Mouse (Mus musculus) frontal cortex, postnatal 14 days (tissue): ENCODE data around the gene Aldh1a7.
"Not testable (repeated sequence)": the region's sequence is repeated elsewhere in the genome, so short reads cannot be mapped to it uniquely, and the experiment has no call there.

Experiments
- DNase-seq, 2 experiments: peaks; one replicate each; pipeline ENCODE4 v3.0.0; 2022; ENCODE audit warnings: low spot score in 2 of 2

Gene Aldh1a7

DNA sequence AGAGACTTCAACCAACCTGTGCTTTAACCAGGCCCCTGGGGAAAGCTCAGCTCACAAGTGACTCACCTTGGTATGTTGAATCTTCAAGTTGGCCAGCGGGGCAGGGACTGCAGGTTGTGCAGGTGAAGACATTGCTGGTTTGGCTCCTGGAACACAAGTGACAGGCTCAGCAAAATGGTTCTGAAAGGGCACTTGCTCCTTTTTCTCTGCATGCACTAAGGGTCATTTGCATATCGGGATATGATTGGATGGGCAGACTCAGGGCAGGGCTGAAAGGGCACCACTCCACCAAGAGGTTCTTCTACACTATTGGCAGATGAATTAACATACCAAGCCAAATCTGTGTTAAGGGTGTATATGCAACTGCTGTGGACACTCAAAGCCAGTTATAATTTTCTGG is at the start of gene Aldh1a7:
Aldh1a7 (minus strand) TSS at position 182 of the 400 bp plus-strand sequence.
- DNase-seq: no peak

DNA sequence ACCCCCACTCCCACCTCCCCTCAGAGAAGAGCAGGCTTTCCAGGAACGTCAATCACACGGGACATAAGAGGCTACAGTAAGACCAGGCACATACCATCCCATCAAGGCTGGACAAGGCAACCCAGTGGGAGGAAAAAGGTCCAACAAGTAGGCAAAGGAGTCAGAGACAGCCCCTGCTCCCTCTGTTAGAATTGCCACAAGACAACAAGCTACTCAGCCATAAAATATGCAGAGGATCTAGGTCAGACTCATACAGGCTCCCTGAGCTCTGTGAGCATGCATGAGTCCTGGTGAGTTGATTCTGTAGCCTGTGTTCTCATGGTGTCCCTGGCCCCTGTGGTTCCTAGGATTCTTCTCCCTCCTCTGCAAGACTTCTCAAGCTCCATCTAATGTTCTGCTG is 48.3 kb upstream of the Aldh1a7 start:
- DNase-seq: no peak

DNA sequence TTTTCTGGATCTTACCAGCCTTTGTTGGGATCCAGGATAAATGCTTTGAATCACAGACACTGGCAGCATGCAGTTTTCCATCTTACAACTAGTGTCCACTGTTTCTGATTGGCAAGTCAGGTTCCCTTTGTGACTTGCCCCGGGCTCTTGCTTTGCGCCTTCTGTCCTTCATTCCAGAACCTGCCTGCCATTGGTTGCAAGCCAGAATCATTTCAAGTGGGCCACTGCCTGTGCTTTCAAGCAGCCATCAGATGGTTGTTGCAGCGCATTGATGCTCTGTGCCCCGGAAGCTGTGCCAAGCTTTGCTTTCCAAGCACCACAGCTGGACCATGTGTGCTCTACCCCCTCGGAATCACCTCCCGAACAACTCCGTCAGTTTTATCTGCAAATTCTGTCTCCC is 46.6 kb upstream of the Aldh1a7 start:
- no peak for DNase-seq

DNA sequence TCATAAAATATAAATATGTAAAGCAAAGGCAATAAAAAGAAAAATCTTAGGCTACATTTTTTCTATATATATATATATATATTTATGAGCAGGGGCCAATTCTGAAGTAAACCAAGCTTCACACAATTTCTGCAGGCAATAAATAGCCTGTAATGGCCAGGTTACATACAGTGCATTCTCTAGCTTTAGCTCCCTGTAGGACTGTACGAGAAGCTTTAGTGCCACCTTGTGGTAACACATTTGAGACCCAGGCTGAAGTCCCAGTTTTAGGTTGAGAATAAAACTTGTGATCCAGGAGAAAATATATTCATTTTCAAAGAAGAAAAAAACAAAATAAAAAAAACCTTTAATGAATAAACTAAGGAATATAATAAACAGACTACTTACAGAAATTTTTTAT is 36.9 kb upstream of the Aldh1a7 start:
- peak in 1 of 2 experiments; percentile 14 for DNase-seq

DNA sequence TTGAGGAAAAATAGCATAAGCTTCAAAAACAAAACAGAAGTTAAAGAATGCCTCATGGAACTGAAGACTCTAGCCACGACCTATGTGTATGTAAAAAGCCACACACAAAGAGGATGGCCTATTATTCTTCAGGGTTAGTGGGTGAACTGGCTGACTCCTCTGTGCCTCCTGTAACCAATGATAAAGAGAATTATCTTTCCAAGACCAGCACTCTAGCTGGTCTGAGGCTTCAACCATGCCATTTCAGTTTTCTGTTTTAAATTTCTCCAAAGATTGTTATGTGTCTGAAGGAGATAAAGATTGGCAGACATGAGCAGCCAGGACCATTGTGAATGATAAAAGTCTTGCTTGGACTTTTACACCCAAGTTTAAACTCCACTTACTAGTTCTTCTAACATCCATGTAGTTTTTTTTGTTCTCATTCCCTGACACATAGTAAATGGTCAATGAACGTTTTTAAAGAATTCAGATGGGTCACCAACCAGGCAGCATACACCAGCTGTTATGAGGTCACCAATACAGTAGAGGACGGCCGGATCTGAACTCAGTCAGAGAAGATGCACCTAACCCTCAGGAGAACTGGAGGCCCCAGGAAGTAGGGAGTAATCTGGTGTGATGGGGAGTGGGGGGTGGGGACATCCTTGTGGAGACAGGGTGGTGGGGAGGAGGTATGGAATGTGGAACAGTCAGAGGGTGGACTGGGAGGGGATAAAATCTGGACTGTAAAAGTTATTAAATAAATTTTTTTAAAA is 34.5 kb upstream of the Aldh1a7 start:
- DNase-seq: no peak

DNA sequence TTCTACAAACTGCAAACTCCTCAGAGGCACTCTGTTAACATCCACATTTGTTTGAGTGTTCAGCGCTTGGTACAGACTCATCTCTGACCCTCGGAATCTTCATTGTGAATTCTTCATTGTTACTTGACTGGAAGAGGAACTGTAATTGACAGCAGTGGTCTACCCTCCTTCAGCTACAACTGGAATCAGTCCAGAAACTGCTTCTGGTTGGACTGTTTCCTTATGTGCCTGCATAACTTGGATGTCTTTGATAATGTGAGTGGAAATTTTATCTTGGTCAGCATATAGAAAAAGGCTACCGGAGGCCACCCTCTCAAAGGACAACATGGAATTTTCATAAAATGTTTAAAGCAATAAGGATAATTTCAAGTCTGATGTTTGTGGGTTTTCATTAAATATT is 33.8 kb upstream of the Aldh1a7 start:
- DNase-seq: no peak

DNA sequence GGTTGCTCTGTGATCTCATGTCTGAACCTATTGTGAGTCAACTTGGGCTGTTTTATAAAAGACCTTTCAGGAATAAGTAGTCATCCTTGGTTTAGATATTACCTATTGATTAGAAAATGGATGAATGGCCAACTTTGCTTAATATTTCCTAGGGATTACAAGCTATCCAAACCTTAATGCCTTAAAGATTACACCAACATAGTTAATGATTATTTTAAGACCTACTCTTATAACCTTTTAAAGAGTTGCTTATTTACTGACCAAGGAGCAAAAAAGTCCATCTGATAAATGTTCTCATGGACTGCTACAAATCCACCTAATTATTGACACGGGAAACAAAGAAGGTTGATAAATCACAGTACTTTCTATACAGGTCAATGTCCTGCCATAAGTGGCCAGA is 17.3 kb upstream of the Aldh1a7 start:
- DNase-seq: no peak

DNA sequence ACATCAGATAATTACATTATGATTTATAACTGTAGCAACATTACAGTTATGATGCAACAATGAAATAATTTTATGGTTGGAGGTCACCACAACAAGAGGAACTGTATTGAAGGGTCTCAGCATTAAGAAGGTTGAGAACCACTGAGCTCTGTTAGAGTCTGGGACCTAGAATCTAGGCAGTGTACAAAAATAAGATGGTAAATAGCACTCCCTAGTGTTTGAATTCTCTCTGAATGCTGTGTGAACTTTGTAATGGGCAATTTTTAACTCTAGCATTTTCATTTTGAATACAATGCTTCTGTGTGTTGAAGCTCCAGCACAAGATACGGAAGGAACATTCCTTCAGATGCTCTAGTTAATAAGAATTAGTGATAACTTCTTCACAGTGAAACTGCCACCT is 916 bp upstream of the Aldh1a7 start:
- DNase-seq: no peak

DNA sequence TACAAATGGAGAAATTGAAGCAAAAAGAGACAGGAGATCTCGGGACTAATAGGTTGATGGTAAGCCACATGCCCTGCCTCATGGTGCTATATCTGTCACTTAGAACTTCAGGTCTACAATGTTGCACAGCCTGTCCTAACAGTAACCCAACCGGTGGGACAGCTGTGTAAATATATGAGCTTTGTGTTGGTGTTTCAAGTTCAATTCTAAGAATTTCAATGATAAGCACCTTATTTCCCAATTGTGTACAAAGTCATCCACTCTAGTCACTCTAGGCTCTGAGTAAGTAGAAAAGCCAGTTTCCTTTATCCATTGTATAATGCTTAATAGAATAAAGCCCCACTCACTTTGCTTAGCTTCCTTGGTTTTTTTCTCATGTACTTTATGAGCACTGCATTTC is 4.4 kb downstream of the Aldh1a7 start:
- DNase-seq: no peak

DNA sequence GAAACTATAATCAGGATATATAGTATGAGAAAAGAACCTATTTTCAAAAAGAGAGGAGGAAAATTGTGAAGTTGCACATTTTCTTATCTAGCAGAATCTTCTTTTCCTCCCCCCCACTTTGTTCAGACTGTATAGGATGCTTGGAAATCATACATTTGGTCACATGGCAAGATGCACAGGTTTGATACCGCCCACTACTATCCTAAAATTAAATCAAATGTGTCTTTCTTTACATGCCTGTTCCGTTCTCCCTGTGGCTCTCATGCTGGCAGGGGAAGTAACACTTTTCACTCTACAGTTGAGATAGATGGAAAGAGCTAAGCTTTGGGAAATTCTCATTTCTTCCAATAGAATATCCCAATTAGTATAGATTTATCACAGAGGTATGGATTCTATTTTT is 7.1 kb downstream of the Aldh1a7 start:
- no peak for DNase-seq

DNA sequence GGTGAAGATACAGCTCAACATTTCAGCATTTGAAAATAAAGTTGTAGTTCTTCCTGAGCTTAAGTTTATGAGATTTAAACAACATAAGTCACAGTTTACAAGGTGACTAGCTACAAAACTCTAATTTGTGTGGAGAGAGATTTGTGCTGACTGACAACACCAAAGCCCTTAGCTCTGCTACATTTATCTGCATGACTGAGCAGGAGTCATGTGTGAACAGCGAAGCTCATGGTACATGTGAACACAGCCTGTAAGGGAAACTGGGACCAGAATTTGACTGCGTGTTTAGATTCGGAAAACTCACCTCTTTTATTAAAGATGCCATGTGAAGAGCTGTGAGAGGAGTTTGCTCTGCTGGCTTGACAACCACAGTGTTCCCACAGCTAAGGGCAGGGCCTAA is 11.7 kb downstream of the Aldh1a7 start:
- DNase-seq: no peak

DNA sequence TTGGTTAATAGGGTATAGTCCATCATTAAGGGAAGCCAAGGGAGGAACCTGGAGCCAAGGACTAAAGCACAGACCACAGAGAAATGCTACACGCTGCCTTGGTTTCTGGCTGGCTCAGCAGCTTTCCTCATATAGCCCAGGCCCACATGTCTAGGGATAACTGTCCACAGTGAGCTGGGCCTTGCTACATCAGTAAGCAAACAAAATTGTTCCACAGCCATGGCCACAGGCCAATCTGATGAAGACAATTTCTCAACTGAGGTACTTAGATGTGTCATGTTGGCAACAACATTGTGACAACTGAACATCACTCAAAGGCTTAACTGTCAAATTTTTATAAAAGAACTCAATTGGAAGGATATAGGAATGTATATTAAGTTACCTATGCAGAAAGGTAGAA is 12.3 kb downstream of the Aldh1a7 start:
- DNase-seq: no peak

DNA sequence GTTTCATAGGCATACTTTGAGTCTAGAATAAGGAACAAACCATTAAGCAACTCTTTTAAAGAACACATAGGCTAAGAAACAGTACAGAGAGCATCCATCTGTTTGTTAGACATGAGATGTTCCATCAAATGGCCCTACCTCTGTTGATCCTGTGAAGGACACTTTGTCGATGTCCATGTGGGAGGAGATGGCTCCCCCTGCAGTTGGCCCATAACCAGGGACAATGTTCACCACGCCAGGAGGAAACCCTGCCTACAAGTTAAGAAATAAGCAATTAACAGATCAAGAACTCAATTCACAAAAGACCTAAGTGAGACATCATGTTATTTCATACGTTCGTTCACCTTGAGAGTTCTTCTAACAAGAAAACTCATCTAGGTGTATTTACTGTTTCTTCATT is 12.8 kb downstream of the Aldh1a7 start:
- DNase-seq: no peak

DNA sequence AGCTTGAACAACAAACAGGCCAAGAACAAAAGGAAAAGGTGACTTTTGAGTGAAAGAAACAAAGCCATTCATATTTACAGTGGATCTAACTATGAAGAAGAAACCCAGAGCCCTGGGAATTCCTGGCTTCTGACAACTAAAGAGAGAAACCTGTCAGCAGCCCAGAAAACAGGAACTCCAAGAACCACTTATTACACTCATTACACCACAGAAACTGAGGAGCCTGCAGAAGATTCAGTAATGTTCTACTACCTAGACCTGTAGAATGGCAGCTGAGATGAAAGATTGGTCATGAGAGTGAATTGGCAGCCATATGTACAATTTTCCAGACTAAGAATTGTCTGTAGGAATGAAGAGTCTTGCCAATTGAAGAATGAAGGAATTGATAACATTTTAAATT is 20.2 kb downstream of the Aldh1a7 start:
- DNase-seq: no peak

DNA sequence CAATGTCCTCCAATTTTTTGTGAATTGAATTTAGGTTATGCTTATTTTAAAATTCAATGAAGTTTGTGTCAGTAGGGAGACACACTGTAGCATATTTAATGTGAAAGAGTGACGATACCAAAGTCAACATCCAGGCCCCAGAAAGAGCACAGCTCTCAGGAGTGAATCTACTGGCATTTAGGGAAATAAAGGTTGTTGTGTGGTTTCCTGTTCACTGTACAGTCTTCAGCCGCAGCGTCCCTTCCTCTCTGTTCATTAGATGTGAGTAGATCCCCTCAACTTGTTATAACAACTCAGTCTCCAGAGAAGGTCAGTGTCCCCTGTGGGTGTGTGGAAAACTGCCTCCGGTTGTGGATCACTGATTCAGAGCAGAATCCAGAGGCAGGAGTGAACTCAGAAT is 20.6 kb downstream of the Aldh1a7 start:
- no peak for DNase-seq

DNA sequence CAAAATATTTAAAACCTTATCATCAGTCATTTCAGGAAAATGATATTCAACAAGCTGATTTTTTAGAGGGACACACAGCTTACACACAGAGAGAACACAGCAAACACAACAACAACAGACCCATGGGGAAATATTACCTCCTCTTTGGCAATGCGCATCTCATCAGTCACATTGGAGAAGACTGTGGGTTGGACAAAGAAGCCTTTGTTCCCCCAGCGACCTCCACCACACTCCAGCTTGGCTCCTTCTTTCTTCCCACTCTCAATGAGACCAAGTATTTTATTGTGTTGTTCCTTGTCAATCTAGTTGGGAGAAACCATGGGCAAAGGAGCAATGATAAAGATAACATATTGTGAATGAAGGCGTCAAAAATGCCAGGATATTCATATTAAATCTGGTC is 25.3 kb downstream of the Aldh1a7 start:
- no peak for DNase-seq

DNA sequence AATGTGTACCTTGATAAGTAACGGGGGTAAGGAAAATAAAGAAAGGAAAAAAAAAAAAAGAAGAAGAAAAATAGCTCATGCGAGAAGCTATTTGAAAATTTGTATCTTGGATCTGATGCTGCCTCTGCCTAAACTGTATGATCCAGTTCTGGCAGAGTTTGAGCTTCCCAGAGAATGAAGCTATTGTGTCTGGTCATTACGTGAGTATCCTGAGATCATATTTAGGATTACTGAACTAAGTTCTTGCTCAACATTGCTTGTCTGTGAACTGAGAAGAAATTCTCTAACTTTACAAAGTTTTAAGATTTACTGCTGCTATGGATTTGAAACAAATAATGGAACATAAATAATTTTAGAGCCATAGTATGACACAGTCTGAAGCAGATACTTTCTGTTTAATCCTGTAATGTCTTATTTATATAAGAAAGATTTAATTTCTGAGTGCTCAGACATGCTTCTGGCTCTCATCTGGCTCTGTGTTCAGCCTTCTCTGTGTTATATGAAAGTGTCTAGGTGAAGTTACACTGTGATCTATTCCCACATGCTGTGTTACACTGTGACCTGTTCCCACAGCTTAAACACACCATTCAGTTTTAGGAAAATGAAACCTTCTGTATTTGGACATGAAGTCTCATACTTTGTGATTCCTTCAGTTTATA is 49.5 kb downstream of the Aldh1a7 start:
- no peak for DNase-seq

DNA sequence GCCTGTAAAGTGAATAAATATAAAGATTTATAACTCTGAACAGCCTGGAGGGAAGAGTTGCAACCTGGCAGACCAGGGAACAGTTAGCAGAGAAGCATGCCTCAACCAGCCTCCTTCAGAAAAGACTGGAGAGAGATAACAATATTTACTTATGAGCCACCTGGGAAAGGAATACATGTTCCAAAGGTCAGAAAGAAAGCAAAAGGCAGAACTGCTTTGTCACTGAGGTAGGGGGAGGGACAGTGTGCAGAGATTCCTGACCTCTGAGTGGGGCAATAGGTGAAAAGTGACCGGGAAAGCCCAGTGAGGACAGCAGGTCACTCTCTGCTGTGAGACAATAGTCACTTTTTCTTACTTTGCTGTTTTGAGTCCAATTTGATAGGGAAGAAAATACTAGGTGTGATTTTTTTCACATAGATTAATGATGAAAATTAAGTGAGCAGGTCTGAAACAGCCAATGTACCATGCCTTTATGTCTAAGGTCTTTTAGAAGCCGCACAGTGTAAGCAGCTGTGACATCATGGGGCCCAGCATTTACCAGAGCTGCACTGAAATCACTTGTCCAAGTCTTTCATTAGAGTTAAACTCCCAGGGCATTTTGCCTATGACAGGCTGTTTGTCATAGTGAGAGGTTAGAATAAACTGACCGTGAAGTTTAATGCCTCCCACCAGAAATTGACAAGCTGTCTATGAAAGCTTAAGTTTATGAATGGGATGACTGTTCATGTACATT is 73.1 kb downstream of the Aldh1a7 start:
- no peak for DNase-seq

DNA sequence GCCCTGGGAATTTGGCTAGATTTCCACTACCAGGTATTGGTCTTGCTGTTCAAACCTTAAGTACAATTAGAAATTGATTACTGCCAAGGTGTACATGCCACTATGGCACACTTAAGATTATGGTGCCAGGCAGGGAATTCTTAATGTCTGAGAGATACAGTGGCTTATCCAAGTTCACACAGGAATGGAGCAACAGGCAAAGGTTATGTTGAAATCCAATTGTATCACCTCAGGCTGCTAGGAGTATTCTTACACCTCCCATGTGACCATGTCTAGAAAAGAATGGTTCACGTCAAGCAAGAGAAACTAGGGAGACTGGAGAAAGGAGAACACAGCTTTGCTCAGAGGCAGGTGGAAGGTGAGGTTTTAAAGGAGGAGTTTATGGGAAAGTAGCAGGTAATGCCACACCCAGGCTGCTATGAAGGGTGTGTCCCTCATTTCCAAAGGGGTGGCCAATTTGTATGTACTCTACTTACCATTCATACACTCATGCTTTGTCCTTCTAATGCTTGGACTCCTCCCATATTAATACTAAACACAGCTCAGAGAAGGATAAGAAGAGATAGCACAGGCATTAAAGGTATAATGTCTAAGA is 74.2 kb downstream of the Aldh1a7 start:
- no peak for DNase-seq

DNA sequence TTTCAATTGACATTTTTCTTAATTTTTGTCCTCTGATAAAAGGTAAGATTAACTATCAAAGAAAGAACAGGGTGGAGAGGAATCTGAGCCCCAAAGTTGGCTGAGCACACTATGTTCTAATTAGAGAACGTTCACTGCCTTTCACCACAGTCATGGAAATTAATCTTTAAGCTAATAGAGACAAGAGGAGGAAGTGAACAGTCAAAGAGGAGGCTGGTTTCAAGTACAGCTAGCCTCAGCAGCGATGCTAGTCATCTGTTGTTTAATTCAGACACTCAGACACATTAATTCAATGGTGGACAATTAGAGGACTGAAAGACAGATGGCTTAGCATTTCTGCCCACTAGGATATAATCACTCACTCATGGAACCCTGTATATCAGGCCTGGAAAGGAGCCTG is 77.4 kb downstream of the Aldh1a7 start:
- DNase-seq: no peak

DNA sequence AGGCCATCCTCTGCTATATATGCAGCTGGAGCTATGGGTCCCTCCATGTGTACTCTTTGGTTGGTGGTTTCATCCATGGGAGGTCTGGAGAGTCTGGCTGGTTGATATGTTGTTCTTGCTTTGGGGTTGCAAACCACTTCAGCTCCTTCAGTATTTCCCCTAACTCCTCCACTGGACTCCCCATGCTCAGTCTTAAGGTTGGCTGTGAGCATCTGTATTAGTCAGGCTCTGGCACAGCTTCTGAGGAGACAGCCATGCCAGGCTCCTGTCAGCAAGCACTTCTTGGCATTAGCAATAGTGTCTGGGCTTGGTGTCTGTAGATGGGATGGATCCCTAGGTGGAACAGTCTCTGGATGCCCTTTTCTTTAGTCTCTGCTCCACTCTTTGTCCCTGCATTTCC is 79.9 kb downstream of the Aldh1a7 start:
- DNase-seq: not testable (repeated sequence)

DNA sequence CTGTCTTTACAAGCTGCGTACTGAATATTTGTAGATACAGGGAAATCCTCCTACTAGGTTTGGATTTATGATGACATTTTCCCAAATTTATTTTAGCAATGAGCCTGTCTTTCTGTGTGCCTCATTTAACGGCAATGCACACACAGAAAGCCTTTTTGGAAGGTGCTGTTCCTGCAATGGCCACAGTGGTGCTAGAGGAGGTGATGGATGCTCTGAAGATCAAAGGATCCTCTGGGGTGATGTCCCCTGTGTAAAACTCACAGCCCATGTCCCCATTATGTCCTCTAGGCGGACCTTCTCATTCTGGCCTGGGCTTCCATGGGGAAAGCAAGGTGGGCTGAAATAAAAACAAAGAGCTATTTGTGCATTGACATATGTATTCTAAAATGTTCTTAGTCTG is 83.0 kb downstream of the Aldh1a7 start:
- no peak for DNase-seq
